Mouse (Mus musculus): ENCODE data around the gene Sept9.

Sept9 gene

GRCm38 (mm10) chr11:117410059-117410458 is 210.6 kb downstream of the Sept9 start:
- DNase-seq: no peak

DNA sequence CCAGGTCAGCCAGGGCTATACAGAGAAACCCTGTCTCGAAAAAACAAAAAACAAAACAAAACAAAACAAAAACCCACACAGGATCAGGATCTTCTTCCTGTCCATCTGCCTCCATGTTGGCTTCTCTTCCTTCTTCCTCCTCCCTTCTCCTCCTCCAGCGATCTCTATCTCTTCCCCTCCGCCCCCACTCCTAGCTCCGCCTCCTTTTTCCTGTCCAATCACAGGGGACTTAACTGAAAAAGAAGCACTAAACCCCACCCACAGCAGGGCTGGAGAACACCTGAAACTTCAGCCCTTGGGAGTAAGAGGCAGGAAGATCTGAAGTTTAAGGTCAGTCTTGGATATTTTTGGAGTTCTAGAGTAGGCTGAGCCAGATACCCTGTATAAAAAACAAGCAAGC is 212.2 kb downstream of the Sept9 start:
- no peak for DNase-seq
